In the genomic region with DNA sequence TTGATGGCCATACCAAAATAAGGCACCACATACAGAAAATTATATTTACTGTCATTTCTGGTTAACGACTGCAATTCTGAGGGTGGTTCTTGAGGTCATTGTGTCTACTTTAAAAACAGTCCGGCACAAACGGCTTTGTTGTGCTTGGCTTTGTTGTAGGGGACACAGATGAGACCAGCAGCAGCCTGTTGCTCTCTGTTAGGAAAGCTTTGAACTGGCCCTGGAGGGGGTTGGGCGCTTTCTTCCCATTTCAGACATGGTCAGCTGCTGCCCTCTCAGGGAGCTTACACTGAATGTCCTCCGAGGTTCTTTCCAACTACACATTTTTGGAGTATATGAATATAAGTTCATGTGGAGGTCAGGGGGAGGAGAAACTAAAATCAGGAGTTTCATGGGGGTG, we compare ENCODE assay signal across 7 mouse cellular contexts.
DNase-seq lines count a peak whose midpoint lies in the region; ATAC-seq and TF ChIP-seq lines count a peak whose summit lies in the region.

No protein-coding gene starts in this region.

- no peak overlapping the region for H3K27ac ChIP-seq in neural tube, embryonic 15.5 days (replicated peaks)
- no peak overlapping the region for H3K27ac ChIP-seq in heart, postnatal 0 days (ENCODE audit: low read depth)
- H3K27ac ChIP-seq in limb, embryonic 10.5 days: peak overlapping the region; percentile 66; the same call in 1 of the 2 replicates

- H3K9ac ChIP-seq in neural tube, embryonic 15.5 days (replicated peaks): no peak overlapping the region
- H3K9ac ChIP-seq in heart, postnatal 0 days (replicated peaks; ENCODE audit: low read depth, low read length): no peak overlapping the region

- H3K27me3 ChIP-seq in neural tube, embryonic 15.5 days (replicated peaks): no peaks in the 10 kb centered on the region
- no peaks in the 10 kb centered on the region for H3K27me3 ChIP-seq in heart, postnatal 0 days (ENCODE audit: control insufficient read depth, insufficient read depth, low read length)
- H3K27me3 ChIP-seq in limb, embryonic 10.5 days (ENCODE audit: low read depth, poor library complexity, severe bottlenecking): no peaks in the 10 kb centered on the region

- H3K4me2 ChIP-seq in neural tube, embryonic 15.5 days: no peak overlapping the region
- H3K4me2 ChIP-seq in heart, postnatal 0 days (ENCODE audit: low read depth, low read length): no peak overlapping the region

- DNase-seq in neural tube, embryonic 10.5 days (ENCODE audit: extremely low spot score, low spot score): peak; percentile 44
- DNase-seq in embryo, embryonic 9.5 days (ENCODE audit: extremely low spot score): peak; percentile 71
- peak; percentile 51 for DNase-seq in heart, postnatal 0 days (ENCODE audit: low spot score)
- DNase-seq in limb, embryonic 10.5 days (ENCODE audit: low spot score): peak; percentile 63
- DNase-seq in right cerebral cortex, postnatal 10 days (ENCODE audit: low spot score in 2 of 2): peak; percentile 51 to 55

- 8% methylated on average over 5 of the region's 5 CpGs for WGBS in neural tube, embryonic 15.5 days
- 21% methylated on average over 5 of the region's 5 CpGs for WGBS in heart, postnatal 0 days
- 13% methylated on average over 5 of the region's 5 CpGs for WGBS in limb, embryonic 10.5 days

- no peak for ATAC-seq in neural tube, embryonic 15.5 days (ENCODE audit: low FRiP score)
- ATAC-seq in heart, postnatal 0 days (ENCODE audit: insufficient read depth, low read depth): peak; percentile 57; the same call in 1 of the 2 replicates
- no peak for ATAC-seq in activated CD4-positive, CD25-positive, alpha-beta regulatory T cell, adult 4 months

- no peaks in the 10 kb centered on the region for H3K9me3 ChIP-seq in neural tube, embryonic 15.5 days (replicated peaks)
- H3K9me3 ChIP-seq in heart, postnatal 0 days (replicated peaks; ENCODE audit: control insufficient read depth, low read length): no peaks in the 10 kb centered on the region
- H3K9me3 ChIP-seq in limb, embryonic 10.5 days (replicated peaks): no peaks in the 10 kb centered on the region

- H3K4me1 ChIP-seq in neural tube, embryonic 15.5 days: peaks cover 16% of the 10 kb centered on the region
- H3K4me1 ChIP-seq in heart, postnatal 0 days (ENCODE audit: control insufficient read depth, insufficient read depth): peaks cover 7% of the 10 kb centered on the region; the same call in 1 of the 2 replicates
- H3K4me1 ChIP-seq in limb, embryonic 10.5 days: peaks cover 32% of the 10 kb centered on the region

- H3K36me3 ChIP-seq in neural tube, embryonic 15.5 days: no peaks in the 10 kb centered on the region
- no peaks in the 10 kb centered on the region for H3K36me3 ChIP-seq in heart, postnatal 0 days (replicated peaks; ENCODE audit: control insufficient read depth, insufficient read depth, low read length)
- no peaks in the 10 kb centered on the region for H3K36me3 ChIP-seq in limb, embryonic 10.5 days

- TF ChIP-seq EP300 in heart, postnatal 0 days (IDR thresholded peaks at IDR 0.05; ENCODE audit: low read depth): no peak

- no peak overlapping the region for H3K4me3 ChIP-seq in neural tube, embryonic 15.5 days (replicated peaks)
- H3K4me3 ChIP-seq in heart, postnatal 0 days (ENCODE audit: low read depth, low read length): no peak overlapping the region
- H3K4me3 ChIP-seq in limb, embryonic 10.5 days: no peak overlapping the region

- TF ChIP-seq CTCF in heart, postnatal 0 days (IDR thresholded peaks at IDR 0.05; ENCODE audit: low read depth): peak; percentile 29
